Mouse (Mus musculus): Measurements from ENCODE around the gene Dapk3.
"Not testable (repeated sequence)": the region's sequence is repeated elsewhere in the genome, so short reads cannot be mapped to it uniquely, and the experiment has no call there.

Gene Dapk3

DNA sequence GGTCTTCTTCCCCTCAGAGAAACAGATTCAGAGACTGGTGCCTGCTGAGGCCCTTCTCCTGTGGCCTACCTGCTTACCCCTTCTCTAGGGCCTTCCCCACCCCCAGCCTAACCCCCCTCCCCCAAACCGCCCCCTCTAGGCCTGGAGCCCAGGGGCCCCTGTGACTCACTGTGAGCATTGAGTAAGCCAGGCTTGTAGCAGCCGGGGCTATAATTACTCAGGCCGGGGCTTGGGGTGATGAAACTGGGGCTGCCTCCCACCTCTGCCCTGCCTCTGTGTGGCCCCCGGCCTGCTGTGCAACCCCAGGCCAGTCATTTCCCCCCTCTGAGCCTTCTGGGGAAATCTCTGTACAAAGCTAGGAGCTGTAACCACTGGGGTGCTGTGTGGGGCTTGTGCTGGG lies 36.5 kb upstream of the Dapk3 start:
- DNase-seq = no peak

DNA sequence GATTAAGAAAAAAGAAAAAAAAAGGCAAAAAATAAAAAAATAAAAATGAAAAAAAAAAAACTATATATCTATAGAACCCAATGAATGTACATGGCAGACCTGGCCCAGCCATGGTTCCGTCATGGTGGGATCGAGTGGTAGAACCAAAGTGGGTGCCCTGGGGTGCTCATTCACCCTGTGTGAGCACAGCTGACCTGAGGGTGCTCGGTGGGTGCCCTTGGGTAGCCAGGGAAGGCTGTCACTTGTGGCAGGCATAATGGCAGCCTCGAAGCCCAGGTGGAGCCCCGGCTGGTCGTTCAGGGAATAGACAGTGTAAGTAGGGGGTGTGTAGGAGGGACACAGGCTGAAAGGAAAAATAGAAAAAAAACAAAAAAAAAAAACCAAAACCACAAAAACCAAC lies 31.5 kb upstream of the Dapk3 start:
- DNase-seq = no peak

DNA sequence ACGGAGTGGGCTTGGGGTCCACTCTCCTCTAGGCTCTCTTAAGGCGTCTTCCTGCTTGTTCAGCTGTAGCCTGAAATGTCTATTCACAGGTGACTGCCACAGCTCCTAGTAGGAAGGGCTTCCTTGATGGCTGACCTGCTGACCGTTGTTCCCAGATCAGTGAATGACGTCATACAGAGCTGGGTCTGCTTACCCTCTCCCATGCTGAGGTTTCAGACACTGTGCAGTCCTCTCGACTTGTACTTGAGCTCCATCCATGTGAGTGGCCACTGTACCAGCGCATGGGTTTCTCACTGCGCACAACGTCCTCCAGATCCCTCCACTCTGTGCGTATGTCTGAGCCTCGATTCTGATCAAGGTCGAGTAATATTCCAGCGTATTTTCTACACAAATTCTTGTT lies 30.2 kb upstream of the Dapk3 start:
- DNase-seq = no peak

DNA sequence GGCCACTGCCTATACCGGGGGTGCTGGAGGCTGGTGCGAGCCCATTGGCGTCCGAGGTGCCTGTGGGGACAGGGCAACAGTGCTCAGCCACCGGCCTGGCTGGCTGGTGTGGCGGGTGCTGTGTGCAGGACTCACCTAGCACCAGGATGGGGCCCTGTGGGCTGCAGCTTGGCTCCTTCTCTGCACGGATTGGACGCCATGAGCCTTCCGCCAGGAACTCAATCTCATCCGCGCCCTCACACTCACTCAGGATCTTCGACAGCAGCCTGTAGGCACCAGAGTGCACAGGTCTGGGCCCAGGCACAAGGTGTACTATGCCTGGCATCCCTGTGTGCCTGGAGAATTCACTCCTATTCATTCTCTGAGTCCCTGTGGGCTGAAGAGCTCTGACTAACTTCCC lies 28.5 kb upstream of the Dapk3 start:
- DNase-seq = no peak

DNA sequence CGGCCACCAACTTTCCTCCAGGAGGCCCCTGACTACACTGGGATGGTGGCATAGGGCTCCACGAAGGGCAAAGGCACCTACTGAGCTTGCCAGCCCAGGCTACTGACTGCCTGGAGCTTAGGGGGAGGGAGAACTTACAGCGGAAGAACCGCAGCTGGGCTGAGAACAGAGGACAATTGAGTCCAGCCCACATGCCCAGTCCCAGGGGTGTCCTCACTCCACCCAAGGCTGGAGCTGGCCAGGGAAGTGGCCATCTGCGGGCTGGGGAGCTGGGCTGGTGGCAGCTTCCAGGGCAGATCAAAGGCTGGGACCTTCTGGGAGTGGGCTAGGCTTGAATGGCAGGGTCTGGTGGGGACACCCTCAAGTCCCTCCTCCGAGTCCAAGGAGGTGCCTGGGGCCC lies 28.1 kb upstream of the Dapk3 start:
- no peak for DNase-seq

DNA sequence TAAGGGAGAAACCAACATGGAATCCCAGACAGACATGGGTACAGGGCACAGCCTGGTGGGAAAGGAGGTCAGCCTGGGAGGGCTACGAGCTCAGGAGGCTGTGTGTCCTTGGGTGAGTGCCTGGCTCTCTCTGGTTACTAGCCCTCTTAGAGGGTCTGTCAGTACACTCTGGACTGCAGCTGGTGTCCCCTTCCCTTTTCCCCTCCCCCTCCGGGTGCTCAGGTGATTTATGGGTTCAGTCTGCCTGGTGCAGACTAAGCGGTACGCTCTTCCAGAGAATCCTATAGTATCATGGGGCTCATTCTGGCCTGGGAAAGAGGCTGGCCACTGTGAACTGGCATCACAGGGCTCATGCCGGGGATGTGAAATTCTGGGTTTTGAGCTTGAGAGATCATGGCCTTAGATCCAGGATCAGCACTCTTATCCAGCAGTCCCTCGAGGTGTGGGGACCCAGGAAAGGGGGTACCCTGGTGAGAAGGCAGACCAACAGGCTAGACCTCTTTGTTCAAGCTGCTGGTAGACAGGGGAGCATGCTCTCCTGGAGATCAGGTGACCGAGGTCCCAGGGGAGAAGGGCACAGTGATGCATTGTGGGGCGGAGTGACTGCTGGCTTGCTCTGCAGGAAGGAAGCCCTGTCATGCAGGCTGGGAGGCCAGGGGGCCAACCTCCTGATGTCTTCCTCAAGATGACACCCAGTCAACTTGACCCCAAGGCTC lies 21.0 kb upstream of the Dapk3 start:
- DNase-seq = peak; percentile 56

DNA sequence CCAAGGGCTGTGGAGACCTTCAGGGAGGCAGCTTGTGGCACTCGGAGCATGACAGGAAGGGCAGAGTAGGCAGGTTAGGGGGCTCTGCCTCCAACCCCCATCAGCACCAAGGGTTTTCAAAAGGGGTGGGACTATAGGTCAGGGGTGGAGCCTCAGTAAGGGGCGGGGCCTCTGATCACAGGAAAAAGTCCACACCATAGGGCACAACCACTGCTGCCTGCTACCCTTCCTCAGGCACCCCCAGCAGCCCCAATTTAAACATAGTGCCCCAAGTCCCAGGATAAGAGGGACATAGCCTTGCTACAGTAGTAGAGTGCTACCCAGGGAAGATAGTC lies 20.5 kb upstream of the Dapk3 start:
- DNase-seq = no peak

DNA sequence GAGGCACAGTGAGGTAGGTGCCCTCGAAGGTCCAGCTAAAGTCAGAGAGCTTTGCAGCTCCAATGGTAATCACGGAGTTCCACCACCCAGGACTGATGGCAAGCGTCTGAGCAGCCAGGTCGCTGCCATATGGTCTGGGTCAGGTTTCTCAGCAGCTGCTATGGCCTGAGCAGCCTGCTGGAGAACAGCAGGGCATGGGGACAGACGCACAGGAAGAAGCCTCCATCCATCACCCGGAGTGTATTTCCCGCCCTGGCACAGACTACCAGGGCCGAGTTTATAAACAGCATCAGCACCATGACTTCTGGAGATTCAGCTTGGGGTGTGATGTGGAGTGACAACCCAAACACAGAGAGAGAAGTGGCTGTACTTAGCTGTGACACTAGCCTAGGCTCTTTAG lies 17.7 kb upstream of the Dapk3 start:
- DNase-seq = no peak

DNA sequence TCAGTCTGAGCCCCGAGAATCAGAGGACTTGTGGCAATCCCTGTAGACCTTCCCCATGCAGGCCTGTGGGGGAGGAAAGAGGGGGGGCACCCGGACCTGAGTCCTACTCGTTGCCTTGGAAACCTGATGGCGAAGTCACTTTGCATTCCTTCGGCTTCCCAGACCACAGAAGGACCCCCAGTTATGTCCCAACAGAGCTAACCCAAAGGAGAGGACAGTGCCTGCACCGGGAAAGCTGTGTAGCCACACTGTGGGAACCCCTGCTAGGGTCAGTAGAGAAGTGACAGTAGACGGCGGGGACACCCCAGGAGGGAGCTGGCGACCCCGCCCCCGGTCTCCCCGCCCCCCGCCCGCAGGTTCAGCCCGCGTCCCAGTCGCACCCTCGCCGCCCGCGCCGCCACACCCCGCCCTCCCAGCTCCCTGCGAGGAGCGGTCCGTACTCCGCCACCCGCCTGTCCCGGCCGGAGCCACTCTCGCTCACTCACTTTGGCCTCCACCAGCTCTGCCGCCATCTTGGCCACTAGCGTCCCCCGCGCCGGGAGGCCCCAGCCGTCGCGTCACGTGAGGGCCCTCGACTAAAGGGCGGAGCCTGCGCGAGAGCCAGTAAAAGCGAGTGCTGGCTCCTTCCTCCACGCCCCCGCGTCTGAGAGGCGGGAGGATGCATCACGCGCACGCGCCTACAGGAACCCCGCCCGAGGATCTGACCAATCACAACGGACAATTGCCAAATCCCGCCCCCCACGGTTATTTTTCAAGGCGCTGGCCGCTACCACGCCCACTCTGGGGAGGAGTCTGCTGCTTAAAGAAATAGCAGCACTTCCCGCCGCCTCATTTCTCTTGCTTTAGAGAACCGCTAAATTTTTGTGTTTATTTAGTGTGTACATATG lies 15.4 kb upstream of the Dapk3 start, which contains the start of gene Pias4:
Gene Pias4 (minus strand): TSS at position 724 of the 887 bp plus-strand sequence.
- DNase-seq = peak; percentile 100

DNA sequence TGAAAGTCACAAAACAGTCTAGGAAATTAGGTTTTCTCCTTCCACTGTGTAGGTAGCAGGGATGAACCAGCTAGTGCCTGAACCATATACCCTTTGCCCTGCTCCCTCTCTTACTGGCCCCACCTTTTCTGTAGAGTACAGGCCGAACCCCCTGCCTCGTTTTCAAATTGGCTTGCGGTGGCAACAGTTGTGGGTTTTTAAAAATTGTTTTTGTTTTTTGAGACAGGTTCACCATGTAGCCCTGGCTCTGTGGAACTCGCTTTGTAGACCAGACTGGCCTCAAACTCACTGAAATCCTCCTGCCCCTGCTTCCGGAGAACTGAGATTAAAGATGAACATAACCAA lies 14.7 kb upstream of the Dapk3 start:
- no peak for DNase-seq

DNA sequence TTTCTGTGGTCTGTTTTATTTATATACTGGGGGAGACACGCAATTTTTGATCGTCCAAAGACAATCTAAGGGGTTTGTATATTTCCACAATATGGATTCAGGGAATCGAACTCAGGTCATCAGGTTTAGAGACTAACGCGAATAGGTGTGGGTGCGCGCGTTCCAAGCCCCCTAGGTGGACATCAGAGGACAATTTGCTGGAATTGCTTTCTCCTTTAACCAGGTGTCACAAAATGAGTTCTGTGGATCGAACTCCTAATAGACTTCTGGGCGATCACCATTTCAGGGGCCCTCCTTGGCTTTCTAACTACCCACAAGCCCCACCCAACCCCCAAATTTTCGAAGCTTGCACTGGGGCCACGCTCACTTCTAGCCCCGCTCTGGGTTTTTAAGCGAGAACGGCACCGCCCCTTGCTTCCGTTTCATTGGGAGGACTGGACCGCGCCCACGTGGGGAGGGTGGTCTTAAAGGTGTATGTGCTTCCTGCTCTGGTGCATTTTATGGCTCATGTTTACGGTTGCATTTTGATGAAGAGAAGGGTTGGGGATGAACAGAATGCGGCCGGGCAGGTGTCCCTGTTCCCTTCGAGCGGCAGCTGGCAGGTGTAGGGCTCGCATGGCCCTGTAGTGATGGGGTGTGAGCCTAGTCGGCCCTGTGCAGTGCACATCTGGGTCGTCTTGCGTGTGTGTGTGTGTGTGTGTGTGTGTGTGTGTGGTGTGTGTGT lies 14.1 kb upstream of the Dapk3 start:
- peak; percentile 90 for DNase-seq

DNA sequence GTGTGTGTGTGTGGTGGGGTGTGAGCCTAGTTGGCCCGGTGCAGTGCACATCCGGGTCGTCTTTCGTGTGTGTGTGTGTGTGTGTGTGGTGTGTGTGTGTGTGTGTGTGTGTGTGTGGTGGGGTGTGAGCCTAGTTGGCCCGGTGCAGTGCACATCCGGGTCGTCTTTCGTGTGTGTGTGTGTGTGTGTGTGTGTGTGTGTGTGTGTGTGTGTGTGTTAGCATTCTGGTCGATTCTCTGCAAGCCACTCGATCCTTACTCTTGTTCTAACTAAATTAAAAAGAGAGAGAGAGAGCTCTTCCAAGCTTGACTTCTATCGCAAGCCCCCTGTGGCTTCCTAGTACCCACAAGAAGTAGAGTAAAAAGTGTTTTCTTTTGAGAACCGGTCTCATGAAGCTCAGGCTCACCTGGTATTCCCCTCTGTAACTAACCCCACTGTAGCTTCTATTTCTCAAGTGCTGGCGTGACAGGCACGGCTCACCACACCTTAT lies 13.3 kb upstream of the Dapk3 start:
- DNase-seq = not testable (repeated sequence)

DNA sequence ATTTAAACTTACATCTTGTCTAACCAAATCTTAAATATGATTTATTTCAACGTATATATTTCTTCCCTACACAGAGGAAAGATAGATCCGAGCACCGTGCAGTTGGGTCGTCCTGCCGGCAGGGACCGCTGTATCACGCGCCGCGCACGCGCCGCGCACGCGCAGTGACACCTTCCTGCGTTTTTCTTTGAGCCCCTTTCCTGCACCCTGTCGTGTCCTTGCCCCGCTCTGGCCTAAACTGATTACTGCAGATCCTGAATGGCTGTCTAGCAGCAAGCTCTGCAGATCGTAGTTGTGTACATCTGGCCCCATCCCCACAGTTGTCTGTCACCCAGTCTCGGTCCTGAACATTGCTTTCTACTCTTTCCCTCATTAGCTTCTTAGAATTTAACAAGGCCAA lies 9.7 kb upstream of the Dapk3 start:
- peak; percentile 83 for DNase-seq

DNA sequence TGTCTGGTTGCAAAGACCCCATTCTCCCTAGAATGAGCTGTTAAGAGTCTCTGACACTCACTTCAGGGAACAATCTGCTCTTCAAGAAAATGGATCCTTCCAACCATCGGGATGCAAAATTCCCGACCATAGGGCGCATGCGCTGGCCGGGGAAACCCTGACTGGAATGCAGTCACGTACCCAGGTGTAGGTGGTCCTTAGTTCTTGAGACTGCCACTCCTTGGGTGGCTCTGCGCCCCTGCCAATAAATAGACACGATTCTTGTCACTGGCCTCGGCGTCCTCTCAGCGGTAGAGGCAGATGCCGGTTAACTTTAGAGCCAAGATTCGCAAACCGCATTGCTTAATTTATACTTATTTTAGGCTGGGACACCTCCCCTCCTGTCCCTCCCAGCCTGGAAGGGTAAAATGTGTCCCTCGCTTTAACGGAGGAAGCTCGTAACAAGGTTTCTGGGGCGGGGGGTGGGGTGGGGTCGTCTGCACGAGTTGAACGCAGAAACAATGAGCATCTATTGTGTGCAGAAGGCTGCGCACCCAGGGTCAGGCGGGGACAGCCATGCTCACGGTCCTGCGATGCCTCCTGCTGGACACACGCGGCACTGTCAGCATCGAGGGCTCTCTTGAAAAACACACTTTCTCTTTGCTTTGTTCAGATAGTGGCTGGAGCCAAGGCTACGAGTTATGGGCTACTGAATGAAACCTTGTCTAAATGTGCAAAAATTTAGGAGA lies 8.0 kb upstream of the Dapk3 start:
- DNase-seq = peak; percentile 92

DNA sequence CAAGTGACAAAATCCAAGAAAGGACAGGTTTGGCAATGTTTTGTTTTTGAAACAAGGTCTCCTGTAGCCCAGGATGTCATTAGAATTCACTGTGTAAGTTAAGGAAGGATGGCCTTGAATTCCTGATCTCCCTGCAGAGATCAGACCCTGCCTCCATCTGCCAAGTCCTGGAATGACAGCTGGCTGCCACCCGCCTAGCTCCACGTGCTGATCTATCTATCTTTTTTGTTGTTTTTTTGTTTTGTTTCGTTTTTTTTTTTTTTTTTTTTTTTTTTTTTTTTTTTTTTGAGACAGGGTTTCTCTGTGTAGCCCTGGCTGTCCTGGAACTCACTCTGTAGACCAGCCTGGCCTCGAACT lies 7.5 kb upstream of the Dapk3 start:
- DNase-seq = not testable (repeated sequence)

DNA sequence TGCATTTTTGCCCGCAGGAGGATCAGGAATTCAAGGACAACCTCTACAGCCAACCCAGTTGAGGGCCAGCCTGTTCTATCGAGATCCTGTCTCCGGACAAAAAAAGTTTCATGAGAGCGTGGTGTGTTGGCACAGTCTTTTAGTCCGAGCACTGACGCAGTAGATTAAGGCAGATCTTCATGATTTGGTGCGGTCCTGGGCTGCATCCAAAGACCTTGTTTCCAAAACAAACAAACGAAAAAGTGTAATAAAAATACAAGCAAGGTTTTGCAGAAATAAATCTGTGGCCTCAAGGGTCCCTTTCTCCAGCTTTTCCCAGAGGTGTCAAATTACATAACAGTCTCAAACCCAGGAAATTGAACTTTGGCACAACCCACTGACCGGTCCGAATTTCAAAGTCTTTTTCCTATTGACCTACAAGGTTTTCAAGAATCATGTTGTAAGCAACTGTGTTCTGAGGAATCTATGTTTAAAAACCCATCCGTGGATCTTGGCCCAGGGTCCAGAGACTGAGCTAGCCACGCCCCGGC lies 6.8 kb upstream of the Dapk3 start:
- no peak for DNase-seq

DNA sequence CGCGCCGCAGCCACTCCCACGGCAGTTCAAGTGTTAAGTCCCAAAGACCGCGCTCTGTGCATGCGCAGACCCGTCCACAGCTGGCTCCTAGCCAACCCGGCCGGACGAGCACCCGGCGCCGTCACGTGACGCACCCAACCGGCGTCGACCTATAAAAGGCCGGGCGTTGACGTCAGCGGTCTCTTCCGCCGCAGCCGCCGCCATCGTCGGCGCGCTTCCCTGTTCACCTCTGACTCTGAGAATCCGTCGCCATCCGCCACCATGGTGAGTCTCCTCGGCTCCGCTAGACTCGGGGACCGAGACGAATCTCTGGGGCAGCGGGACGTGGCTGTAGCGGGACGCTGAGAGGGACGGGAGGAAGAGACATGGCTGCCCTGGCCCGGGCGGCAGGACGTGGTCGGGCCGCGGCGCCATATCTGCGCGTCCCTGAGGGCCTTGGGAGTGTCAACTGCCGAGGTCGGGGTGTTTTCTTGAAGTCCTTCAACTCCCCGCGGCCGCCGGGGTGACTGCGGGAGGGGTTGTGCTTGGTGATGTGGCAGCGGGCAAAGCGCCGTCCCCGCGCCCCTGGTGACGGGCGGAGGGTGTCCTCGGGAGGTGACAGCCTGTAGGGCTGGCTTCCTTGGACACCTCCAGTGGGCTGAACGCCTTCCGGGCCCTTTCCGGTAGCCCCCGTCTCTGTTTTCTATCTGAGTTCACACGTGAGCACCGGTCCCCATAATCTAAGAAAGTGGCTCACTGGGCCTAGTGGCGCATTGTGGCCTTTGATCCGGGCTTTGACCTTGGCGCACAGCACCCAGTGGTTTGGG lies 6.1 kb upstream of the Dapk3 start, which contains the start of gene Eef2:
Gene Eef2 (plus strand): TSS at position 166 of the 806 bp plus-strand sequence.
- DNase-seq = peak; percentile 100

DNA sequence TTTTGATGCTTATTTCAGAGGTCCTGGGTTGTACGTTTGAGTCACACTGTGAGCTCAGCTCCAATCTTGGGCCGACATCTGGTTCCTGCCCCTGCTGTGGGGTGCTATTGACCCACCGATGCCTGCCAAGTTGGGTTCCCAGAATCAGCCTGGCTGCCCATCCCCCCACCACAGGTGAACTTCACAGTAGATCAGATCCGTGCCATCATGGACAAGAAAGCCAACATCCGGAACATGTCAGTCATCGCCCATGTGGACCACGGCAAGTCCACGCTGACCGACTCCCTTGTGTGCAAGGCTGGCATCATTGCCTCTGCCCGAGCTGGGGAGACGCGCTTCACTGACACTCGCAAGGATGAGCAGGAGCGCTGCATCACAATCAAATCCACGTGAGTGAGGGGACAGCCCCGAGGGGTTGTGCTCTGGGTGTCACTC lies 5.3 kb upstream of the Dapk3 start:
- DNase-seq = peak; percentile 52

DNA sequence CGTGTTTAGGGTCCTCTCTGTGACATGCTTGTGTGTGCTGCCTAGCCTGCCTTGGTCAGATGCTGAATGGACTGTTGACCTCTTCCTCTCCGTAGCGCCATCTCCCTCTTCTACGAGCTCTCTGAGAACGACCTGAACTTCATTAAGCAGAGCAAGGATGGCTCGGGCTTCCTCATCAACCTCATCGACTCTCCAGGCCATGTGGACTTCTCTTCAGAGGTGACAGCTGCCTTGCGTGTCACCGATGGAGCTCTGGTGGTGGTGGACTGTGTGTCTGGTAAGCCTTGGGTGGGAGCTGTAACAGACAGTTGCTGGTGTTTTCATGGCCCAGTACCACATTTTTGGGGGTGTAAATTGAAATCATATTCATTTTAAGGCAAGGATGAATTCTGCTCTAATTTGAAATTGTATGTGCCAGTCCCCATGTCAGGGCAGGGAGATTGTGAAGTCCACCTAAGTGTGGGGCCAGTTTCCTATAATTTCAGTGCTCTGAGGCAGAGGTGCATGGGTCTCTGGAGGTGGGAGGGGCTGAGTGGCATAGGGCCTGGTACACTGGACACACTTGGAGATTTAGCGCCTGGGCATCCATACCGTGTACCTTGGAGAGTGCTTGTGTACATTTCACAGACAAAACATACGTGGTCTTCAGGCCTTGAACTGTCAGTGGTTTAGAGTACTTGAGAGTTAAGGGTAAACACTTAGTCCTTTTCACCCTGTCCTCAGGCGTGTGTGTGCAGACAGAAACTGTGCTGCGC lies 4.7 kb upstream of the Dapk3 start:
- no peak for DNase-seq

DNA sequence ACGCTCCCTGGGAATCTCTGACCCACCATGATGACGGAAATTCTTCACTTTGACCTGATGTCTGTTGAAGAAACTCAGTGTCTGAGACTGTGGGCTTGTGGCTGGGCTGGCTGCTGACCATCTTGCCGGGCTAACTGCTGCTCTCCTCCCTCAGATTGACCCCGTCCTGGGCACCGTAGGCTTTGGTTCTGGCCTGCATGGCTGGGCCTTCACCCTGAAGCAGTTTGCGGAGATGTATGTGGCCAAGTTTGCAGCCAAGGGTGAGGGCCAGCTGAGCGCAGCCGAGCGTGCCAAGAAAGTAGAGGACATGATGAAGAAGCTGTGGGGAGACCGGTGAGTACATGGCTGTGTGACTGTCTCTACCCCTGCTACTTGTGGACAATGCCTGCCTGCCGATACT lies 3.9 kb upstream of the Dapk3 start:
- DNase-seq = no peak

All from kidney, adult 18-20 months (tissue).